Comparison of ENCODE assay signal across 10 mouse cellular contexts in the genomic region with DNA sequence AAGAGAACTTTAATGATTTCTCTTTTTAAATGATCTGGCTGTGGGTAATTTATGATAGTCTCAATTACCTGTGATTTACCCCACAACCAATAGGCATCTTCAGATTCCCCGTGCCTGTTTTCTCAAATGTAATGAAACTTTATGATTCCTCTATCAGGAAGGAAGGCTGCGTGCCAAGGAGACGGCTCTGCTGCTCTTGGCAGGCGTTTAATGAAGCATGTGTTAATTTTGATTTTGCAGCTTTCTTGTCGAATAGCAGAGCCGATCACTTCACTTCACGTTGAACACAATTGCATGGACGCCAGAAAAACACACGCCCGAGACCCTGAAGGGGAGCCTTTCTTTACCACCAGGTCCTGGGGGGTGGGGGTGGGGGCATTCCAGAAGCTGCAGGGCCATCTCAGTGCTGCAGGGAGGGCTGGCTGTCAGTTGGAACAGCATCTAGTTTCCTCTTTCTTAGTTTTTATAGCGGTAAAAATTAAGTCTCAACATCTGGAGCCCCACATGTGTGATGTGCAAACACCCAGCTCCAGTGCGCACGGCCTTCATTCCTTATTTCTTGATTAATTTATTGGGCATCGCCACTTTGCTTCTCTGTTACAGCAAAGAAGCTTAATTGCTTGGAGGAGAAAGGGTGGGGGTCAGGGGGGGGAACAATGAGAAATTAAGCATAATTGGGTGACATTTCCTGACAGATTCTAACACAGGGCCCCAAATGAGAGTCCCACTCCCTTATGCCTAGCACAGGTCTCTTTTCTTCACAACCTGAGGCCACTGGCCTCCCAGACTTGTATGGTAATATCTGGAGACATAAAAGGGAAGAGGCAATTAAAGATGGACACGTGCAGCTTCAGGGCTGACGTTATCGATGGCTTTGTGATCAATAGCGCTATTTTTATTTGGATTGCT.
DNase-seq lines count a peak whose midpoint lies in the region; ATAC-seq and TF ChIP-seq lines count a peak whose summit lies in the region.
"Had no signal": no experiment of that assay in that cellular context is flagged by ENCODE, and none has a peak within 500 bp of the region (broad histone marks: within the 10 kb centered on the region; RNA-seq: fewer than 3 reads in every experiment).

No protein-coding gene starts in this region.

- WGBS in kidney, embryonic 15.5 days: 25% methylated on average over 18 of the region's 18 CpGs
- 26% methylated on average over 18 of the region's 18 CpGs for WGBS in limb, embryonic 12.5 days
- WGBS in lung, adult 2 months: 72% methylated on average over 18 of the region's 18 CpGs

- 0 out of 2 replicates have a peak, but pooled peaks cover 4% of the 10 kb centered on the region for H3K9me3 ChIP-seq in kidney, embryonic 15.5 days (replicated peaks)
- H3K9me3 ChIP-seq in limb, embryonic 12.5 days: peaks cover 8% of the 10 kb centered on the region; the same call in 1 of the 2 replicates

- no peak for TF ChIP-seq CTCF in lung, adult 2 months (IDR thresholded peaks at IDR 0.05; ENCODE audit: insufficient read depth, low read length)

- no peaks in the 10 kb centered on the region for H3K27me3 ChIP-seq in kidney, embryonic 15.5 days
- no peaks in the 10 kb centered on the region for H3K27me3 ChIP-seq in limb, embryonic 12.5 days
- H3K27me3 ChIP-seq: liver, embryonic 15.5 days had no signal

- H3K4me2 ChIP-seq in kidney, embryonic 15.5 days: 0 out of 2 replicates have a peak overlapping the region, but pooled peaks have one; percentile 15
- peak overlapping the region; percentile 13 for H3K4me2 ChIP-seq in limb, embryonic 12.5 days
- H3K4me2 ChIP-seq: liver, embryonic 15.5 days had no signal

- no peak for DNase-seq in kidney, postnatal 14 days
- peak; percentile 62 for DNase-seq in right cerebral cortex, postnatal 4 days
- DNase-seq in right cerebral cortex, adult 18-20 months: no peak
- peak; percentile 5 for DNase-seq in telencephalon, adult 2 months (ENCODE audit: low read depth, low spot score)
- DNase-seq in lung, adult 2 months: no peak
- no peak for DNase-seq in heart, adult 9 months (ENCODE audit: low spot score in 2 of 2)
- DNase-seq: cerebellum, adult 9-10 months had no signal

- H3K9ac ChIP-seq in kidney, embryonic 15.5 days: no peak overlapping the region
- no peak overlapping the region for H3K9ac ChIP-seq in limb, embryonic 12.5 days (replicated peaks)
- H3K9ac ChIP-seq: liver, embryonic 15.5 days had no signal

- H3K4me3 ChIP-seq in kidney, embryonic 15.5 days (replicated peaks): no peak overlapping the region
- H3K4me3 ChIP-seq in limb, embryonic 12.5 days (replicated peaks): no peak overlapping the region
- H3K4me3 ChIP-seq in lung, adult 2 months (replicated peaks; ENCODE audit: extremely low read depth, low read depth, low read length): no peak overlapping the region
- H3K4me3 ChIP-seq: liver, embryonic 15.5 days had no signal

- 0 out of 2 replicates have a peak, but pooled peaks have one; percentile 35 for ATAC-seq in kidney, embryonic 15.5 days (replicated peaks; ENCODE audit: low FRiP score)
- no peak for ATAC-seq in limb, embryonic 12.5 days (ENCODE audit: insufficient number of reproducible peaks, insufficient read depth, low FRiP score, low TSS enrichment, low read depth)

- H3K27ac ChIP-seq in kidney, embryonic 15.5 days: peak overlapping the region; percentile 33; the same call in 1 of the 2 replicates
- H3K27ac ChIP-seq in limb, embryonic 12.5 days: peak overlapping the region; percentile 69
- H3K27ac ChIP-seq: liver, embryonic 15.5 days had no signal

- peaks cover 18% of the 10 kb centered on the region for H3K4me1 ChIP-seq in kidney, embryonic 15.5 days
- H3K4me1 ChIP-seq in limb, embryonic 12.5 days (replicated peaks): peaks cover 24% of the 10 kb centered on the region
- no peaks in the 10 kb centered on the region for H3K4me1 ChIP-seq in lung, adult 2 months (ENCODE audit: control insufficient read depth, insufficient read depth, low read length)
- H3K4me1 ChIP-seq: liver, embryonic 15.5 days had no signal

- no peak for TF ChIP-seq POLR2A in lung, adult 2 months (IDR thresholded peaks at IDR 0.05; ENCODE audit: borderline replicate concordance, extremely low read depth, low read depth, low read length)

- no peaks in the 10 kb centered on the region for H3K36me3 ChIP-seq in kidney, embryonic 15.5 days
- no peaks in the 10 kb centered on the region for H3K36me3 ChIP-seq in limb, embryonic 12.5 days
- H3K36me3 ChIP-seq: liver, embryonic 15.5 days had no signal

Comparison
In these comparisons a context has a peak if more than half of its experiments do, and no peak if none do; other contexts are left out.
1. DNase-seq: peak in right cerebral cortex, postnatal 4 days (single experiment) and telencephalon, adult 2 months (single experiment); none in kidney, postnatal 14 days (single experiment), right cerebral cortex, adult 18-20 months (single experiment), lung, adult 2 months (single experiment) and heart, adult 9 months (0 of 2).